Mouse (Mus musculus): Measurements from ENCODE around the gene F2. TPM values are rescaled to one million over a fixed set of nuclear protein-coding genes. Genes with fewer than 3 reads are reported as not detected.

F2 gene
- polyA plus RNA-seq, 1 experiment from 2014 or later, result not detected

DNA sequence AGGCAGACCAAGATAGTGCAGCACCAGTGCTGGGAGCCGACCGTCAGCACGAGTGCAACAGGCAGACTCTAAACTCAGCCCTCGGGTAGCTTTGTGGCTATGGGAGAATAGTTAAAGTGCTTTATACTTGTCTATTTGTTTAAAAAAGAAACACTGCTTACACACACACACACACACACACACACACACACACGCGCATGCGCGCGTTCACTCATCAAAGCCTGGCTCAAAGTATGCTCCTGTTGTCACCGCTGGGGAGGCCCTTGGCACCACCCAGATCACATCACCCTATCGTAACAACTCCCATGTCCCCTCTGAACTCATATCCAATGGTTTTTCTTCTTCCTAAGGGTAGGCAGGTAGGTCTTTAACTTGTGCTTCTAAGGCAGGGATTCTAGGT lies 7.8 kb upstream of the F2 start:
- H3K4me1 ChIP-seq (replicated peaks), result peaks cover 14% of the 10 kb centered on the region
- WGBS, result 98% methylated on average over 11 of the region's 11 CpGs
- H3K27me3 ChIP-seq, result no peaks in the 10 kb centered on the region
- H3K27ac ChIP-seq, result no peak overlapping the region
- no peak overlapping the region for H3K9ac ChIP-seq
- no peaks in the 10 kb centered on the region for H3K9me3 ChIP-seq
- H3K36me3 ChIP-seq, result peaks cover 62% of the 10 kb centered on the region
- no peak overlapping the region for H3K4me3 ChIP-seq
- no peak overlapping the region for H3K4me2 ChIP-seq
- ATAC-seq (ENCODE audit: low FRiP score), result no peak

DNA sequence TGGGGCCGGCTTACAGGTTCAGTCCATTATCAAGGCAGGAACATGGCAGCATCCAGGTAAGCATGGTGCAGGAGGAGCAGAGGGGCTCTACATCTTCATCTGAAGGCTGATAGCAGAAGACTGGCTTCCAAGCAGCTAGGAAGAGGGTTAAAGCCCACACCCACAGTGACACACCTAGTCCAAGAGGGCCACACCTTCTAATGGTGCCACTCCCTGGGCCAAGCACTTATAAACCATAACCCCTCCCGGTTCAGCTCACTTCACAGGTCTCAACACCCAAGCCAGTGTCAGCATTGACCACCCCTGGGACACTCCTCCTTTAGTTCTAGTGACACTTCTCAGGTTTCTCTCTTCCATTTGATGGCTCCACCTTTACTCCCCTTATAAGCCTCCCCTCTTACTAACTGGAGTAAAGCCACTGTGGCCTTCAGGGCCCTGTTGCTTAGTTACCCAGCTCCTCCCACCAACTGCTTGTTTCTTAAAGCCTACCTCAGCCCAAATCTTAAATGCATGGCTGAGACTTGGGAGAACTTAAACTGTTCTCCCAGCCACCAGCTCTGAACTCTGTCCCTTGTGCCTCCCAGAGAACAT lies 6.7 kb upstream of the F2 start:
- Histone ChIP-seq H3K9me3 (no peaks in the 10 kb centered on the region), H3K4me2 (no peak overlapping the region), H3K27me3 (no peaks in the 10 kb centered on the region), H3K4me3 (no peak overlapping the region), H3K27ac (no peak overlapping the region), H3K36me3 (peaks cover 60% of the 10 kb centered on the region), H3K4me1 (replicated peaks) (0 out of 2 replicates have a peak, but pooled peaks cover 3% of the 10 kb centered on the region), H3K9ac (no peak overlapping the region)
- WGBS, result 93% methylated on average over 2 of the region's 2 CpGs
- ATAC-seq (ENCODE audit: low FRiP score), result no peak

DNA sequence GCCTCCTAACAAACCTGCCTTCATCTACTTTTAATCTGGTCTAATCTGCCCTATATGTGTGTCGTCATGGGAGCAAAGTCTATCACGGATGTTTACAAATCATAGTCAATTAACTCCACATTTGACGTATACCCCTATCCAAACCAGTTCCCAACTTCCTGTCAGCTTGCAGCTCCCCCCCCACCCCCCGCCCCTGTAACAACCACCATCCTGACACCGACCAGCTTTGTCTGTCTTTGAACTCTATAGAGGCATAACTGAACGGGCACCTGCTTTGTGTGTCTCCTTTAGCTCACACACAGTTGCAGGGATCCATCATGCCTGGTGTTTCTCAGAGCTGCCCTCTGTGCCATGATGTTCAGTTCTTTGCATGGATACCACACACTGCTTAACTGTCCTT lies 2.7 kb upstream of the F2 start:
- 89% methylated on average over 6 of the region's 6 CpGs for WGBS
- no peaks in the 10 kb centered on the region for H3K4me1 ChIP-seq (replicated peaks)
- ATAC-seq (ENCODE audit: low FRiP score), result no peak
- H3K9me3 ChIP-seq, result no peaks in the 10 kb centered on the region
- H3K9ac ChIP-seq, result no peak overlapping the region
- no peak overlapping the region for H3K27ac ChIP-seq
- H3K4me2 ChIP-seq, result no peak overlapping the region
- peaks cover 21% of the 10 kb centered on the region for H3K36me3 ChIP-seq
- H3K4me3 ChIP-seq, result no peak overlapping the region
- H3K27me3 ChIP-seq, result no peaks in the 10 kb centered on the region

DNA sequence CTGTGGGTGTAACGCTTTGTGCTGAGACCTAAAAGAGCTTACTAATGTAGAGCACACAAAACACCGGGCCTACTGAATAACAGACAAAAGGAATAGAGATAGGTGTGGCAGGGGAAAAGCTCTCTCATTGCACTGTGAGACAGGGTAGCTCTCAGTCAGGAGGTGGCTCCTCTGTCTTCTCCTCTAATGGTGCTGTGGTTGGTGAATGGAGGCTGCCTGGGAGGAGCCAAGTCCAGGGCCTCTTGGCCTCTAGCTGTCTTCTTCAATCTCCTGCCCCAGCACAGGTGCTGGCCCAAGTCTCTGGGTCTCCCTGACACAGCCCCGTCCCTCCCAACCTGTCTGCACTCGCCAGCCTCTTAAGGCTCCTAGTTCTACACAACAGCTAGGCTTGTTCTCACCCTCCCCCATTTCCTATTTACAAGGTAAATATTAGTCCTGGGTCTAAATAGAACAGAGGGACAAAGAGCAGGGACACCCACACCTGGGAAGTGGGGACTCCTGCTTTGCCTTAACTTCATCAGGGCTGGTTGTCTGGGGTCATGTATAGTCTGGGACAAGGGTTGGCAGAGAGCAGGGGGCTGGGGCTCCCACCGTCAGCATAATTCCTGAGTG lies 619 bp upstream of the F2 start:
- 86% methylated on average over 5 of the region's 5 CpGs for WGBS
- Histone ChIP-seq H3K27ac (no peak overlapping the region), H3K27me3 (no peaks in the 10 kb centered on the region), H3K4me2 (no peak overlapping the region), H3K9ac (no peak overlapping the region), H3K36me3 (peaks cover 2% of the 10 kb centered on the region), H3K9me3 (no peaks in the 10 kb centered on the region), H3K4me1 (replicated peaks) (no peaks in the 10 kb centered on the region), H3K4me3 (no peak overlapping the region)
- ATAC-seq (ENCODE audit: low FRiP score), result no peak

DNA sequence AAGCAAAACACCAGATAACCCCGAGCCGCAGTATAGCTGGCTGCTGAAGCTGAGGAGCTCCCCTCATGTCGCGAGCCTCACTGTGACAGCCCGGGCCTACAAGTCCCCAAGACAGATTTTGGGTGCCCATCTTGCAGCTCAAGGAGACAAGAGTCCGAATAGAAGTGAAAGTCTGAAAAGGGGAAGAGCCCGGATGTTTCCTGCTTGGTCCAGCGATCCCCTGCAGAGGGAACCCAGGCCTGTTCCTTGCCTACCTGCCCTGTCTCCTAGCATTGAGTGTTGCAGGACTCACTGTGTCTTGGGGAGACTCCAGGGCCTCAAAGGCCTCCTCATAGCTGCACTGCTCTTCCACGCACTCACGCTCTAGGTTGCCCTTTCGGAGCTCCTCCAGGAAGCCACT lies 728 bp downstream of the F2 start:
- no peak overlapping the region for H3K4me2 ChIP-seq
- H3K27ac ChIP-seq, result no peak overlapping the region
- H3K4me1 ChIP-seq (replicated peaks), result no peaks in the 10 kb centered on the region
- no peak for ATAC-seq (ENCODE audit: low FRiP score)
- H3K9me3 ChIP-seq, result no peaks in the 10 kb centered on the region
- no peak overlapping the region for H3K4me3 ChIP-seq
- 84% methylated on average over 11 of the region's 11 CpGs for WGBS
- H3K27me3 ChIP-seq, result no peaks in the 10 kb centered on the region
- no peaks in the 10 kb centered on the region for H3K36me3 ChIP-seq
- no peak overlapping the region for H3K9ac ChIP-seq

DNA sequence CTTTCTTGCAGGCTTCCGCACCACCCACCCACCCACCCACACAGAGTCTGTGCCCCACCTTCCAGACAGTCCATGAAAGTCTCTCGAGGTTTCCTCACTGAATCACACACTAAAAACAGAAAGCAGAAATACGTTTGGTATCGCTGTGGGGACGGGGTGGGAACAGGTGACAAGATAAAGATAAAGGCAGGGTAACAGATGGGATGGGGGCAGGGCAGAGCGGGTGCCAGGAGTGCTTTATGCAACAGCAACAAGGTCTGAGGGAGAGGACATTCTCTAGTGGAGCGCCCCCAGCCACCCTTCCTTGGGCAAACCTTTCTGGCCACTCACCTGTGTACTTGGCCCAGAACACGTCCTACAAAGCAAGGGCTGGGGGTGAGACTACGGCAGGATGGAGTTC lies 1.4 kb downstream of the F2 start:
- no peaks in the 10 kb centered on the region for H3K36me3 ChIP-seq
- no peaks in the 10 kb centered on the region for H3K4me1 ChIP-seq (replicated peaks)
- H3K9me3 ChIP-seq, result no peaks in the 10 kb centered on the region
- WGBS, result 83% methylated on average over 9 of the region's 9 CpGs
- no peak overlapping the region for H3K4me3 ChIP-seq
- H3K27ac ChIP-seq, result no peak overlapping the region
- ATAC-seq (ENCODE audit: low FRiP score), result no peak
- H3K4me2 ChIP-seq, result no peak overlapping the region
- H3K27me3 ChIP-seq, result no peaks in the 10 kb centered on the region
- H3K9ac ChIP-seq, result no peak overlapping the region

DNA sequence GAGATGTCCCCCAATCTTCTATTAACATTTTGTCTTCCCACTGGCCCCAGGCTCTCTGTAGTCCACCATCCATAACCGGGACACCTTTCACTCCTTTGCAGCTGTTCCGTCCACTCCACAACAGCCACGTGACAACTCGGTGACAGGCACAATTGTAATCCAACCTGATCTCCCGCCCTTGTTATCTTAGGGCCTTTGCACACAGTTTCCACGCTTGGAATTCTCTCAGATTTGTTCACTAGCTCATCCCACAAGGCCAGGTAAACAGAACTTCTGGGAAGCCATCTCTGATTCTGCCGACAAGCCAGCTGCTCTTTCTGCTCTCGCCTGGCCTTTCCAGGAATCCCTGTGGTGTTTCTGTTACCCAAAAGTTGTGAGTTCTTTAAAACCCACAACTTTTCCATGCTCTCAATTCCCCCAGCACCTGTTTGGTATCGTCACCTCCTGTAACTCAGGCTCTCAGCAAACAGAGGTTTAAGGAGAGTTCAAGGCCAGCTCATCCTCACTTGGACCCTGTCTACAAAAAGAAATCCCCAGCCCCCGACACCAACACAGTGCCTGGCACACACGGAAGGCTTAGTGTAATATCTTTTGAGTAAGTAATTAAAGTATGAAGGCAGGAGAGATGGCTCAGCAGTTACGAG lies 2.8 kb downstream of the F2 start:
- no peak overlapping the region for H3K4me2 ChIP-seq

DNA sequence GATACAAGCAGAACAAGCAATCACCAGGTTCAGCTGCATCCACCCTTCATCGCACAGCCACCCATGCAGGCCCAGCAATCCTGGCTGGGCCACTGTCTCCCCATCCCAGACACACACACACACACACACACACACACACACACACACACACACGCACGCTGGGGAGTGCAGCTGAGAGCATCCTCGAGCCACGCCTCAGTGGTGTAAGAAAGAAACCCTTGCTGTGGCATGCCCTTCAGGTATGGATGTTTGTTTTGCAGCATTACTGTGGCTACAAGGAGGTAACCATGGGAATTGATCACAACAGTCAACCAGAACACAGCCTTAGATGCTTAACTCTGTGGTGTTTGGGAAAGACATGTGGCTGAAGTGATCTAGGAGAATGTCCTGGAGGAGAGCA lies 3.9 kb downstream of the F2 start:
- Histone ChIP-seq H3K4me1 (replicated peaks) (no peaks in the 10 kb centered on the region), H3K27ac (no peak overlapping the region), H3K9me3 (no peaks in the 10 kb centered on the region), H3K9ac (no peak overlapping the region), H3K36me3 (no peaks in the 10 kb centered on the region), H3K4me2 (no peak overlapping the region), H3K4me3 (no peak overlapping the region), H3K27me3 (no peaks in the 10 kb centered on the region)
- WGBS, result 83% methylated on average over 5 of the region's 5 CpGs
- no peak for ATAC-seq (ENCODE audit: low FRiP score)

More for the DNA sequence above, 2.8 kb downstream of the F2 start:
- Histone ChIP-seq H3K4me3 (no peak overlapping the region), H3K9me3 (no peaks in the 10 kb centered on the region), H3K36me3 (no peaks in the 10 kb centered on the region), H3K9ac (no peak overlapping the region), H3K4me1 (replicated peaks) (no peaks in the 10 kb centered on the region), H3K27me3 (no peaks in the 10 kb centered on the region), H3K27ac (no peak overlapping the region)
- no peak for ATAC-seq (ENCODE audit: low FRiP score)
- 88% methylated on average over 12 of the region's 12 CpGs for WGBS

DNA sequence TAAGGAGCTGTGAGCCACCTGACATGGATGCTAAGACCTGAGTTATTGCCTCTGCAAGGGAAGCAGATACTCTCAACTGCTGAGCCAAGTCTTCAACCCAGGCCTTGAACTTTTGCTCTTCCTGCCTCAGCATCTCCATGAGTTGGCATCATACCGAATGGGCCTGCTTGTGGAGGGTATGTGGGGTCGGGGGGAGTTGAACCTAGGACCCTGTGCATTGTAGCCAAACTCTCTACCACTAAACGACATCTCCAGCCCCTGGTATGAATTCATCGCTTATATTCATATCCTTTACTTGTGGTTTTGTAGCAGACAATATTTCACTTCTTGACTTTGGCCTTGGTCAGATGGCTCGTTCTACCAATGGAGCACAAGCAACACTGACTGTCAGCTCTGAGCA lies 4.4 kb downstream of the F2 start:
- H3K27me3 ChIP-seq, result no peaks in the 10 kb centered on the region
- H3K4me2 ChIP-seq, result no peak overlapping the region
- H3K9ac ChIP-seq, result no peak overlapping the region
- WGBS, result 87% methylated on average over 5 of the region's 5 CpGs
- H3K27ac ChIP-seq, result no peak overlapping the region
- H3K4me1 ChIP-seq (replicated peaks), result no peaks in the 10 kb centered on the region
- no peaks in the 10 kb centered on the region for H3K36me3 ChIP-seq
- ATAC-seq (ENCODE audit: low FRiP score), result no peak
- no peak overlapping the region for H3K4me3 ChIP-seq
- no peaks in the 10 kb centered on the region for H3K9me3 ChIP-seq

DNA sequence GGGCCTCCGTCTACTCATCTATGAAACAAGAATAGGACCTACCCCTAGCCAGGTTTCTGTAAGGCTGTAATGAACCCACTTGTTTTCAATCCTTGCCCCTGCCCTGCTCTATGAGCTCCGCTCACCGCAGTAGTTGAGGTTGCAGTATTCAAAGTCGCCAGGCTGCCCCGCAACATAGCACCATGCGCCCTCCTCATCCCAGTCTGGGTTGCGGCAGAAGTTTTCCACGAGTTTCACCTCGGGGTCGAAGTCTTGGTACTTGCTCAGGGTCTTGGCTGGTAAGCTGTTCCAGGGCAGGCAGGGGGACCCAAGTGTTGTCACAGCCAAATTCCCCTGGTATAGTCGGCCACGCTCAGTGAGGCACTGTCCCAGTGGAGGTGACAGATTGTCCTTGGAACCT lies 5.8 kb downstream of the F2 start:
- Histone ChIP-seq H3K4me2 (no peak overlapping the region), H3K27ac (no peak overlapping the region), H3K9ac (no peak overlapping the region), H3K27me3 (no peaks in the 10 kb centered on the region), H3K4me1 (replicated peaks) (no peaks in the 10 kb centered on the region), H3K36me3 (0 out of 2 replicates have a peak, but pooled peaks cover 2% of the 10 kb centered on the region), H3K4me3 (no peak overlapping the region), H3K9me3 (no peaks in the 10 kb centered on the region)
- 91% methylated on average over 12 of the region's 12 CpGs for WGBS
- ATAC-seq (ENCODE audit: low FRiP score), result no peak

DNA sequence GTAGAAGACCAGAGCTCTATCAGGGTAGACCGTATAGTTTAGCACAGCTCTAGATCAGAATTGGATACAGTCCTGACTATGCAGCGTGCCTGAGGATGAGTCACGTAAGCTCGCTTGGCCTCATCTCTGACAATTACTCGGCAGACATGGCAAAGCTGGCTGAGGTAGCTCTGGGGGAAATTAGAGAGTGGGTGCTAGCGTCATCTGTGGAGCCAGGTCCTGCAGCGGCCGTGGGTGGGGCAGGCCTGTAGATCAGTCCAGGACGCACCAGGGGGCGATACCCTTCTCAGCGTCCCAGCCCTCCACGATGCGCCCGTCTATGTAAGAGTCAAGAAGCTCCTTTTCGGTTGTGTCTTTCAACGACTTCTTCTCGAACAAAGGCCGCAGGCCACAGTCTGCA lies 6.5 kb downstream of the F2 start:
- Histone ChIP-seq H3K9ac (no peak overlapping the region), H3K9me3 (no peaks in the 10 kb centered on the region), H3K4me2 (no peak overlapping the region), H3K4me3 (no peak overlapping the region), H3K36me3 (0 out of 2 replicates have a peak, but pooled peaks cover 5% of the 10 kb centered on the region), H3K4me1 (replicated peaks) (no peaks in the 10 kb centered on the region), H3K27ac (no peak overlapping the region), H3K27me3 (no peaks in the 10 kb centered on the region)
- no peak for ATAC-seq (ENCODE audit: low FRiP score)
- 86% methylated on average over 18 of the region's 18 CpGs for WGBS

DNA sequence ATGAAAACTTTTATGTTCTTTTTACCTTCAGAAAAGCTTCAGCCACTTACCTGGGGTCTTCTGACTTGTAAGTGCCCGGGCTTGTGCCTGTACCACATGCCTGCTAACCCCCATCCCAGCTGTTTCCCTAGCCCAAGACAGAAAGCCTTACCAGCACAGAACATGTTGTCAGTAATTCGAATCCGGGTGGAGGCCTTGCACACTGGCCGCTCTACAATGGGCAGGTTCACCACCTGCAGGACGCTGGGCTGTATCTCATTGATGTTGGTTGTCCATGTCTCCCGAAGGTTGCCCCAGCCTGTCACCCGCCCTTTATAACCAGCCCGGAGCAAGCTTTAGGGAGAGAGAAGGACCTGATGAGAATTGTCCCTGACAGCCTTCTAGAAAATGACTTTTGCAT lies 8.0 kb downstream of the F2 start:
- Histone ChIP-seq H3K9ac (no peak overlapping the region), H3K4me3 (no peak overlapping the region), H3K4me1 (replicated peaks) (no peaks in the 10 kb centered on the region), H3K9me3 (no peaks in the 10 kb centered on the region), H3K27me3 (no peaks in the 10 kb centered on the region), H3K4me2 (no peak overlapping the region), H3K36me3 (peaks cover 14% of the 10 kb centered on the region), H3K27ac (no peak overlapping the region)
- no peak for ATAC-seq (ENCODE audit: low FRiP score)
- 92% methylated on average over 8 of the region's 8 CpGs for WGBS

DNA sequence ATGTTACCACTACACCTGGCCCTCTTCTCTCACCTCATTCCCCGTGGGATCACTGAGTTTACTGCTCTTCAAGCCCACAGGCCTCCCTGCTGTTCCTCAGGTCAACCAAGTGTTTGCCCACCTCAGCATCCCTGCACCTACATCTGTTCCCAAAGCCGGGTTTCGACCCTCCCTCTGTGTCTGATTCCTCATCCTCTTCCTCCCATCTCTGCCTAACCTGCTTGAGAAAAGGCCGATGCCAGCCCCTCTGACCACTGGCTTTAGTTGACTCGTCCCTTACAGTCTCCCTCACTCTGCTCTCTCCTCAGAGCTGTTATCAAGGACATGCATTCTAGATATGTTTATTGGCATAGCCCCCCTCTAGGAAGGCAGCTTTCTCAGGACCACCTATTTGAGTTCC lies 8.7 kb downstream of the F2 start:
- no peak for ATAC-seq (ENCODE audit: low FRiP score)
- no peaks in the 10 kb centered on the region for H3K27me3 ChIP-seq
- H3K36me3 ChIP-seq, result peaks cover 19% of the 10 kb centered on the region
- H3K4me2 ChIP-seq, result no peak overlapping the region
- no peaks in the 10 kb centered on the region for H3K4me1 ChIP-seq (replicated peaks)
- 84% methylated on average over 5 of the region's 5 CpGs for WGBS
- no peak overlapping the region for H3K4me3 ChIP-seq
- H3K9ac ChIP-seq, result no peak overlapping the region
- H3K9me3 ChIP-seq, result no peaks in the 10 kb centered on the region
- H3K27ac ChIP-seq, result no peak overlapping the region

Measured in hindbrain, embryonic 13.5 days (tissue).